Mouse (Mus musculus) inflammation-experienced regulatory T-cells, adult 6 months (primary cell): ENCODE results near the gene Dnaaf1. TPM values are rescaled to one million over a fixed set of nuclear protein-coding genes. Genes with fewer than 3 reads are reported as not detected.

Source experiments
- polyA plus RNA-seq, 3 experiments: library from polyadenylated mRNA; unstranded; fragments of 100-300 nt; shearing (Covaris generic); gene quantifications; one replicate each; pipeline ENCODE4 v1.2.1; 2017

Dnaaf1 gene
- polyA plus RNA-seq, 3 experiments from 2014 or later = not detected

Other genes starting within 250 kb of the Dnaaf1 start
- gene Hsbp1, start 230.7 kb upstream of the Dnaaf1 start, polyA plus RNA-seq = 100 to 1,000 TPM; 199 to 226 (median 213) TPM
- 1 to 10 TPM; 2.6 to 7.3 (median 7.1) TPM for gene Mlycd, start 180.4 kb upstream of the Dnaaf1 start, polyA plus RNA-seq
- 10 to 100 TPM; 15.6 to 28.0 (median 24.5) TPM for gene Osgin1, start 141.1 kb upstream of the Dnaaf1 start, polyA plus RNA-seq
- gene Necab2, start 128.5 kb upstream of the Dnaaf1 start, polyA plus RNA-seq = not detected
- not detected for gene Slc38a8, start 73.5 kb upstream of the Dnaaf1 start, polyA plus RNA-seq
- 10 to 100 TPM; 32.6 to 52.2 (median 45.6) TPM for gene Mbtps1, start 16.5 kb upstream of the Dnaaf1 start, polyA plus RNA-seq
- 10 to 100 TPM; 30.3 to 73.9 (median 72.5) TPM for gene Hsdl1, start 52 bp upstream of the Dnaaf1 start, polyA plus RNA-seq
- gene Taf1c, start 30.0 kb downstream of the Dnaaf1 start, polyA plus RNA-seq = 10 to 100 TPM in 2 of 3 experiments, 1 to 10 TPM in 1; 8.3 to 14.8 (median 13.3) TPM
- gene Adad2, start 37.5 kb downstream of the Dnaaf1 start, polyA plus RNA-seq = not detected
- gene Kcng4, start 60.4 kb downstream of the Dnaaf1 start, polyA plus RNA-seq = not detected
- gene Wfdc1, start 91.1 kb downstream of the Dnaaf1 start, polyA plus RNA-seq = not detected
- gene Atp2c2, start 124.8 kb downstream of the Dnaaf1 start, polyA plus RNA-seq = not detected
- 1 to 10 TPM; 6.1 to 7.4 (median 7.0) TPM for gene Tldc1, start 203.2 kb downstream of the Dnaaf1 start, polyA plus RNA-seq